In genomic region chr11:35305111-35305510, GRCm38 (mm10) we compare ENCODE assay signal across 17 mouse cellular contexts.
A peak's percentile ranks its signal among the peaks of the same experiment; 100 is the strongest.
DNase-seq lines count a peak whose midpoint lies in the region; ATAC-seq and TF ChIP-seq lines count a peak whose summit lies in the region.
"Had no signal": no experiment of that assay in that cellular context is flagged by ENCODE, and none has a peak within 500 bp of the region (broad histone marks: within the 10 kb centered on the region; RNA-seq: fewer than 3 reads in every experiment).

No protein-coding gene starts in this region.

- H3K9me3 ChIP-seq in hindbrain, embryonic 15.5 days, result no peaks in the 10 kb centered on the region
- no peaks in the 10 kb centered on the region for H3K9me3 ChIP-seq in hindbrain, embryonic 12.5 days (replicated peaks)
- H3K9me3 ChIP-seq: heart, embryonic 13.5 days; liver, embryonic 13.5 days; neural tube, embryonic 12.5 days had no signal

- H3K4me1 ChIP-seq in hindbrain, embryonic 15.5 days (replicated peaks), result peaks cover 10% of the 10 kb centered on the region
- H3K4me1 ChIP-seq in hindbrain, embryonic 12.5 days, result peaks cover 10% of the 10 kb centered on the region; the same call in 1 of the 2 replicates
- H3K4me1 ChIP-seq: liver, embryonic 13.5 days had no signal

- DNase-seq in layer of hippocampus, adult 2 months (ENCODE audit: low spot score in 2 of 2), result no peak
- no peak for DNase-seq in layer of hippocampus, adult 18-20 months (ENCODE audit: low spot score in 2 of 2)
- peak; percentile 76 to 84 for DNase-seq in cerebellum, adult 18-20 months
- DNase-seq in cerebellum, postnatal 36 days, result peak; percentile 79 to 80
- no peak for DNase-seq in spleen, postnatal 10 days (ENCODE audit: low spot score in 2 of 2)
- DNase-seq: adrenal gland, postnatal 10 days; kidney, adult 11 months; liver, embryonic 13.5 days; right cerebral cortex, postnatal 4 days; thymus, adult 2 months had no signal

- no peaks in the 10 kb centered on the region for H3K36me3 ChIP-seq in hindbrain, embryonic 15.5 days
- H3K36me3 ChIP-seq in hindbrain, embryonic 12.5 days, result no peaks in the 10 kb centered on the region
- H3K36me3 ChIP-seq: G1E; heart, embryonic 13.5 days; liver, embryonic 13.5 days; neural tube, embryonic 12.5 days had no signal

- H3K4me2 ChIP-seq in hindbrain, embryonic 15.5 days, result no peak overlapping the region
- no peak overlapping the region for H3K4me2 ChIP-seq in hindbrain, embryonic 12.5 days (replicated peaks)
- H3K4me2 ChIP-seq: heart, embryonic 13.5 days; liver, embryonic 13.5 days; neural tube, embryonic 12.5 days had no signal

- peaks cover 7% of the 10 kb centered on the region; the same call in 1 of the 2 replicates for H3K27me3 ChIP-seq in hindbrain, embryonic 15.5 days
- no peaks in the 10 kb centered on the region for H3K27me3 ChIP-seq in hindbrain, embryonic 12.5 days
- H3K27me3 ChIP-seq: heart, embryonic 13.5 days; liver, embryonic 13.5 days; neural tube, embryonic 12.5 days had no signal

- H3K9ac ChIP-seq in hindbrain, embryonic 15.5 days, result no peak overlapping the region
- no peak overlapping the region for H3K9ac ChIP-seq in hindbrain, embryonic 12.5 days
- H3K9ac ChIP-seq: heart, embryonic 13.5 days; liver, embryonic 13.5 days; neural tube, embryonic 12.5 days had no signal

- ATAC-seq in hindbrain, embryonic 15.5 days (ENCODE audit: low FRiP score, low read depth), result peak; percentile 72; the same call in 1 of the 2 replicates
- ATAC-seq in hindbrain, embryonic 12.5 days (ENCODE audit: low FRiP score), result no peak
- ATAC-seq: midbrain, embryonic 16.5 days had no signal

- H3K4me3 ChIP-seq in hindbrain, embryonic 15.5 days, result no peak overlapping the region
- H3K4me3 ChIP-seq in hindbrain, embryonic 12.5 days, result no peak overlapping the region
- H3K4me3 ChIP-seq in layer of hippocampus, adult 2 months, result no peak overlapping the region
- H3K4me3 ChIP-seq: erythroblast, embryonic 14.5 days; heart, embryonic 13.5 days; liver, embryonic 13.5 days; neural tube, embryonic 12.5 days had no signal

- no peak for TF ChIP-seq CTCF in layer of hippocampus, adult 2 months (conservative IDR thresholded peaks at IDR 0.05)

- H3K27ac ChIP-seq in hindbrain, embryonic 15.5 days (replicated peaks), result no peak overlapping the region
- no peak overlapping the region for H3K27ac ChIP-seq in hindbrain, embryonic 12.5 days
- peak overlapping the region; percentile 94 for H3K27ac ChIP-seq in layer of hippocampus, adult 2 months
- H3K27ac ChIP-seq: heart, embryonic 13.5 days; liver, embryonic 13.5 days; neural tube, embryonic 12.5 days had no signal

- WGBS in hindbrain, embryonic 15.5 days, result 52% methylated on average over 5 of the region's 5 CpGs
- 40% methylated on average over 5 of the region's 5 CpGs for WGBS in hindbrain, embryonic 12.5 days

Comparison
In these comparisons a context has a peak if more than half of its experiments do, and no peak if none do; other contexts are left out.
1. DNase-seq: peak in cerebellum, adult 18-20 months (2 of 2) and cerebellum, postnatal 36 days (2 of 2); none in layer of hippocampus, adult 2 months (0 of 2), layer of hippocampus, adult 18-20 months (0 of 2) and spleen, postnatal 10 days (0 of 2).